Mouse (Mus musculus) stomach, embryonic 14.5 days (tissue): ENCODE data around the gene Zfp607a. TPM values are rescaled to one million over a fixed set of nuclear protein-coding genes. Genes with fewer than 3 reads are reported as not detected.
"Not testable (repeated sequence)": the region's sequence is repeated elsewhere in the genome, so short reads cannot be mapped to it uniquely, and the experiment has no call there.

Source experiments
- ATAC-seq: fragments of 200-750 bp; cut with Nextera tagmentation; 2 replicates; pipeline ENCODE4 v1.8.0; 2017; ENCODE audit warnings: low read depth, moderate TSS enrichment; ENCODE audit not compliant: insufficient number of reproducible peaks, insufficient read depth, low FRiP score
- H3K27ac ChIP-seq: fragments of 300-500 bp; sonication (generic); 2 replicates; pipeline ENCODE4 v1.5.1; 2014; ENCODE audit warnings: mild to moderate bottlenecking, low read length, moderate library complexity, mixed read lengths
- H3K27me3 ChIP-seq: fragments of 300-500 bp; sonication (generic); 2 replicates; pipeline ENCODE4 v1.6.1; 2014; ENCODE audit warnings: low read length, control low read depth, mixed read lengths; ENCODE audit not compliant: control insufficient read depth, insufficient read depth
- H3K36me3 ChIP-seq: fragments of 300-500 bp; sonication (generic); 2 replicates; pipeline ENCODE4 v1.6.1; 2014; ENCODE audit warnings: mild to moderate bottlenecking, control low read depth, low read length, moderate library complexity, mixed read lengths; ENCODE audit not compliant: control insufficient read depth, insufficient read depth
- H3K4me1 ChIP-seq: fragments of 300-500 bp; sonication (generic); 2 replicates; pipeline ENCODE4 v1.6.1; 2014; ENCODE audit warnings: low read length, control low read depth, mixed read lengths; ENCODE audit not compliant: control insufficient read depth, insufficient read depth
- H3K4me2 ChIP-seq: fragments of 300-500 bp; sonication (generic); replicated peaks from 2 replicates; pipeline ENCODE4 v1.6.1; 2014; ENCODE audit warnings: low read depth, low read length, control low read depth
- H3K4me3 ChIP-seq: fragments of 300-500 bp; sonication (generic); 2 replicates; pipeline ENCODE4 v1.5.1; 2014; ENCODE audit warnings: low read depth, low read length, control low read depth
- H3K9ac ChIP-seq: fragments of 300-500 bp; sonication (generic); replicated peaks from 2 replicates; pipeline ENCODE4 v1.6.1; 2014; ENCODE audit warnings: low read depth, mild to moderate bottlenecking, control low read depth, low read length, moderate library complexity, mixed read lengths
- H3K9me3 ChIP-seq: fragments of 300-500 bp; sonication (generic); 2 replicates; pipeline ENCODE4 v1.6.1; 2016; ENCODE audit warnings: low read depth, low read length, control low read depth; ENCODE audit not compliant: control insufficient read depth
- WGBS: fragments of 180-500 bp; shearing (Covaris S2); extraction: QIAGEN DNeasy Blood & Tissue Kit; methylation state at CpG from one replicate; pipeline ENCODE4 v1.1.7; 2014; 5-methylcytosine and 5-hydroxymethylcytosine counted together
- polyA plus RNA-seq: library from polyadenylated mRNA; unstranded; fragments of >200 nt; fragmentation: Nextera tagmentation; extraction: Ambion mirVana; gene quantifications from 2 replicates; pipeline ENCODE4 v1.2.1, GENCODE M21; 2014

The Zfp607a gene
- polyA plus RNA-seq, 1 experiment from 2014 or later: 6.0 TPM

DNA sequence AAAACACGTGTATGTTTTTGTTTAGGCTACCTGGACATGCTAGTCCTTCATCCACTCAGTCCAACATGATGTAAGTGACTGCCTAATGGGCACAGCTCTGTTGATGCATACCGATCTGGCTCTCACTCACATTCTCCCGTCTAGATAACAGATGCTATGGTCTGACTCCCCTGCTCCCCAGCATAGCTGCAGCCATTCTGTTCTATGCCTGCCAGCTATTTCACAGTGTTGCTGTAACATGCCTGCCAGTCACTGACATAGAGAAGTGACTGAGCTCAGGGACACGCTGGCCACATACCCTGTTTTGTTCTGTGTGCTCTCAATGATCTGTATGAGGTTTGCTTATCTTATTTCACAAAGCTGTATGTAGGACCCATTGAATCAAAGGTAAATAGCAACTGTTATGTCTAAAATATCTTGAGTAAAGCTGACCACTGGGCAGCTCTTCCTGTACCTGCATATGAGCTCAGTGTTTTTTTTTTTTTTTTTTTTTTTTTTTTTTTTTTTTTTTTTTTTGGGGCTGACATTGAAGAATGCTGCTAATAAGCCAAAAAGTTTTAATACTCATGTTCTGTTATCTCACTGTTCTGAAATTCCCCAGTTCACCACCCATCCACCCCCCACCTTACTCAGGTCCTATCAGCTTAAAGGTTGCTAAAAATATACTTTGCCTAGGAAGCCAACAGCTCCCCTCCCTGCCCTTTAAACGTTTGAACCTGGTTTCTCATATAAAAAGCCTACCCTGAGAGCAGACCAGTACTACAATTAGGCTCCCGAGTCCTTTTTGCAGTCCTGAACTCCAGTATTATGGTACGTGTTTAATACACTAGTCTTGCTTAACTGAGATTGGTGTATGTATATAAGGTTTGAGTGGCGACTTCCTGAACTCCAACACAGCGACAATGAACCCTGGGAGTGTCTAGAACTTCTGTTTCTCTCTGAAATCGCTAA is 2.2 kb downstream of the Zfp607a start:
- Histone ChIP-seq H3K4me1 (peaks cover 6% of the 10 kb centered on the region; the same call in 1 of the 2 replicates), H3K27ac (peak overlapping the region; percentile 80; the same call in 1 of the 2 replicates), H3K4me3 (peak overlapping the region; percentile 44), H3K9ac (peak overlapping the region; percentile 51), H3K36me3 (peaks cover 10% of the 10 kb centered on the region), H3K27me3 (no peaks in the 10 kb centered on the region), H3K9me3 (no peaks in the 10 kb centered on the region), H3K4me2 (peak overlapping the region; percentile 69)
- 19% methylated on average over 10 of the region's 10 CpGs for WGBS
- peak; percentile 39 for ATAC-seq

DNA sequence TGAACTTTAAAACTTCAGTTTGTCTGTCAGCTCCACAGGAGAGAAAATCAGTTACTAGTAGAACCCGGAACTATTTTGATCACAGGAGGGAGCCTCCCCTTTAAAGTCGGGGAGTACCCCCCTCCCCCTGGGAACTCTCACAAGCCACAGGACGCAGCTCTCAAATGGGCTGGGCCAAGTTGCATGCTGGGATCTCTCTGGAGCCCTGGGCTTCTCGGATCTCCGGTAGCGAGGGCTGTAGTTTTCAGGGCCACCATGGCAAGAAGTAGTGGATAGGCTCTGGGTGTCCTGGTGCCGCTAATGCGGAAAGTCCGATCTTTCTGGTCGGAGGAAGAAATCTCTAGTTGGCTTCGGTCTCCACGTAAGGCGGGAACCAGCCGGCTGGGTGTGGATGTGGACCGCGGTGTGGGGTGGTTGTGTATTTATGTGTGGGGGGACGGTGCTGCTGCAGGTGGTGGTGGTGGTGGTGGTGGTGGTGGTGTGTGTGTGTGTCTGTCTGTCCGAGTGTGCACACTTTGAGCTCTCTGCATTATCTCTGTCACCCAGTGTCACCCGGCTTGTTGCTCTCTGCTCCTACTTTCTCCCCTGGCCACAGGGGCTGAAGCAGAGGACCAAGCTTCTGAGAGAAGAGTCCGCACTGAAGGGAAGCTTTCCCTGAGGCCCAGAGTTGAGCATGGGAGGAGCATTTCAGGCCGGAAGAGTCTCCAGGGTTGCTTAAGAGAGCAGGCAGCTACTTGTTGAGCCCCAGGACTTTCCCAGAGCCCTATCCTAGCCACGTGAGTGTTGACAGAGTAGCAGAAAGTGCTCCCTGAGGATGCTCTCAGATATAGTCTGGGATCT is 3.3 kb downstream of the Zfp607a start:
- ATAC-seq: peak; percentile 93
- Histone ChIP-seq H3K36me3 (peaks cover 13% of the 10 kb centered on the region), H3K27me3 (no peaks in the 10 kb centered on the region), H3K4me1 (peaks cover 6% of the 10 kb centered on the region; the same call in 1 of the 2 replicates), H3K4me2 (peak overlapping the region; percentile 69), H3K9ac (peak overlapping the region; percentile 51), H3K4me3 (peak overlapping the region; percentile 44), H3K27ac (peak overlapping the region; percentile 80), H3K9me3 (no peaks in the 10 kb centered on the region)
- under 1% methylated on average over 22 of the region's 22 CpGs for WGBS

- not testable (repeated sequence) for H3K4me1 ChIP-seq, H3K4me3 ChIP-seq, H3K9ac ChIP-seq, H3K9me3 ChIP-seq, ATAC-seq, H3K27ac ChIP-seq, H3K27me3 ChIP-seq, H3K4me2 ChIP-seq
- H3K36me3 ChIP-seq: peaks cover 21% of the 10 kb centered on the region
- 75% methylated on average over 5 of the region's 5 CpGs for WGBS
Measured at GRCm38 (mm10) chr7:27862578-27862977, 5.3 kb downstream of the Zfp607a start.

GRCm38 (mm10) chr7:27881721-27882120 is 24.4 kb downstream of the Zfp607a start:
- WGBS: 94% methylated on average over 4 of the region's 4 CpGs
- H3K9ac ChIP-seq: no peak overlapping the region
- H3K4me2 ChIP-seq: no peak overlapping the region
- peaks cover 3% of the 10 kb centered on the region; the same call in 1 of the 2 replicates for H3K9me3 ChIP-seq
- no peaks in the 10 kb centered on the region for H3K27me3 ChIP-seq
- H3K4me1 ChIP-seq: no peaks in the 10 kb centered on the region
- no peak overlapping the region for H3K27ac ChIP-seq
- no peak overlapping the region for H3K4me3 ChIP-seq
- ATAC-seq: no peak
- peaks cover 15% of the 10 kb centered on the region for H3K36me3 ChIP-seq

- H3K4me1 ChIP-seq: no peaks in the 10 kb centered on the region
- peaks cover 2% of the 10 kb centered on the region; the same call in 1 of the 2 replicates for H3K9me3 ChIP-seq
- WGBS: 91% methylated on average over 4 of the region's 4 CpGs
- H3K4me2 ChIP-seq: no peak overlapping the region
- no peak overlapping the region for H3K4me3 ChIP-seq
- no peaks in the 10 kb centered on the region for H3K27me3 ChIP-seq
- no peak for ATAC-seq
- no peak overlapping the region for H3K9ac ChIP-seq
- no peaks in the 10 kb centered on the region for H3K36me3 ChIP-seq
- H3K27ac ChIP-seq: no peak overlapping the region
Measured at GRCm38 (mm10) chr7:27900601-27901000, 43.3 kb downstream of the Zfp607a start.

DNA sequence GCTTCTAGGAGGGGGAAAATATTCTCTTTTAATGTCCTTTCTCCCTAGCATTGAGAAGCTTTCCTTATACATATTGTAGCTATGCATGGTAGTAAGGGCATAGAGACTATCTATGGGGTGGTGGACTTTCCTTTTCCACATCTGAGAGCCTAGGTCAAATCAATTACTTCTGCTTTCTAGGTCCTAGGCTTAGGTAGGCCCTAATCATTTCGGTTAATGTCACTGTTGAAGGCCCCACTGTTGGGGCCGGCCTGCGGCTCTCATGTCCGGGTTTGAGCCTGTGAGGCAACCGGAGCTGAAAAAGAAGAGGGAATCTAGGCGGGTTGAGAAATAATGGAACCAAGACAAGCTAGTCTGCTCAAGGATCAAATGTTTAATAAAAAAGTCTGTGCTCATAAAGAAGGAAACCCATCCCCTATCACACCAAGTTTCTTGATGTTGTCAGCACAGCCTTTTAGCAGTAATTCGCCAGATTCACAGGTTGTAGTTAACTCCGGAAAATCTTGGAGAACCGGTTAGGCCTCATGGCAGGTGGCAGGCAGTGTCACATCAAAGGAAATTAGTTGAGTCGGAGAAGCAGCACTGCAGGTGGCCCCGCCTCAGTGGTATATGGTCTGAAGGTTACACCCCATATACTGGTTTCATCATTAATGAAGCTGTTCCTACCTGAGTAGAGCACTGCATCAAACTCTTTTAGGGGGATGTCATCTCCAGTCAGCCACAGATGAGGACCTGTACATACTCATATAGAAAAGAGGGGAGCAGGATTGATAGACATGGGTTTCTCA is 47.9 kb downstream of the Zfp607a start:
- no peak for ATAC-seq
- no peak overlapping the region for H3K27ac ChIP-seq

DNA sequence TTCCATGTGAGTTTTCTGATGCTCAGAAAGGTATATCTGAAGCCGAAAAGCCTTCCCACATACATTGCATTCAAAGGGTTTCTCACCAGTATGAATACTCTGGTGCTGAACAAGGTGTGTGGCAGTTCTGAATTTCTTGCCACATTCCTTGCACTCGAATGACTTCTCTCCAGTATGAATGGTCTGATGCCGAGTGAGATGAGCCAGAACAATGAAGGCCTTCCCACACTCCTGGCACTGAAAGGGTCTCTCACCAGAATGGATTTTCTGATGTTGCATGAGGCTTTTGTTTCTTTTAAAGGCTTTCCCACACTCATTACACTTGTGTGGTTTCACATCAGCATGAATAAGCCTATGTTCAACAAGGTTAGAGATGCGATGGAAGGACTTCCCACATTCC is 53.6 kb downstream of the Zfp607a start:
- H3K9me3 ChIP-seq, H3K4me1 ChIP-seq, H3K9ac ChIP-seq, ATAC-seq, H3K4me2 ChIP-seq, H3K36me3 ChIP-seq, H3K27me3 ChIP-seq, H3K4me3 ChIP-seq, H3K27ac ChIP-seq: not testable (repeated sequence)
- WGBS: 87% methylated on average over 3 of the region's 4 CpGs

More for the DNA sequence above, 47.9 kb downstream of the Zfp607a start:
- Histone ChIP-seq H3K27me3 (no peaks in the 10 kb centered on the region), H3K36me3 (no peaks in the 10 kb centered on the region; the same call in 1 of the 2 replicates), H3K9ac (no peak overlapping the region), H3K4me2 (no peak overlapping the region), H3K4me3 (no peak overlapping the region), H3K4me1 (no peaks in the 10 kb centered on the region), H3K9me3 (peaks cover 2% of the 10 kb centered on the region; the same call in 1 of the 2 replicates)
- 65% methylated on average over 11 of the region's 11 CpGs for WGBS

DNA sequence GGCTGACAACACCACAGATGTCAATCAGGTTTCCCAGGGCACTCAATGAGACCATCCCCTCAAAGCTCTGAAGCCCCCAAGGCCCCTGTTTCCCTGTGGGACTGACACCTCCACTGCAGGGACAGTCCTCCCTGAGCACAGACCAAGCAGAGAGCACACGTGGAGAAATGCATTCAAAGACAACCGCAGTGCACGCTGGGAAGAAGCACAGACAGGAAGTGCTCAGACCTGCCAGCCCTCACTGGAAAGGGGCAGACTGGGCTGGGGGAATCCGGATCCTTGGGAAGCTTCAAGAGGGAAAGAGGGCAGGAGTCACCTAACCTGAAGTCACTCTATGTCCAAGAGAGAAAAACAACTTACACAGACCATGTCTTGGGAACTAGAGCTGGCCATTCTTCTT is 69.7 kb downstream of the Zfp607a start:
- 34% methylated on average over 4 of the region's 4 CpGs for WGBS
- H3K4me3 ChIP-seq: not testable (repeated sequence)

More for the DNA sequence above, 69.7 kb downstream of the Zfp607a start:
- H3K9ac ChIP-seq, ATAC-seq, H3K4me1 ChIP-seq, H3K27me3 ChIP-seq, H3K4me2 ChIP-seq, H3K9me3 ChIP-seq, H3K36me3 ChIP-seq, H3K27ac ChIP-seq: not testable (repeated sequence)
